Mouse (Mus musculus) ovary, postnatal 36 days (tissue): Measurements from ENCODE around the gene C7.

ENCODE experiments used
- DNase-seq: peaks from one replicate; pipeline ENCODE4 v3.0.0; 2022; ENCODE audit warnings: low spot score, mixed read lengths

Gene C7

GRCm38 (mm10) chr15:4973355-4973754, 90.2 kb downstream of the C7 start:
- no peak for DNase-seq
